Mouse (Mus musculus) E14TG2a.4 (cell line): Measurements from ENCODE around the gene Cptp.

Experiments
- CTCF ChIP-seq: conservative IDR thresholded peaks from 2 replicates; pipeline ENCODE4 v1.5.1; 2014; ENCODE audit warnings: low read length
- NANOG ChIP-seq: IDR thresholded peaks from 2 replicates; pipeline ENCODE4 v1.6.1; 2014; ENCODE audit warnings: borderline replicate concordance, low read length, mixed read lengths
- POU5F1 ChIP-seq: IDR thresholded peaks from 2 replicates; pipeline ENCODE4 v1.6.1; 2014; ENCODE audit warnings: low read length, borderline replicate concordance

DNA sequence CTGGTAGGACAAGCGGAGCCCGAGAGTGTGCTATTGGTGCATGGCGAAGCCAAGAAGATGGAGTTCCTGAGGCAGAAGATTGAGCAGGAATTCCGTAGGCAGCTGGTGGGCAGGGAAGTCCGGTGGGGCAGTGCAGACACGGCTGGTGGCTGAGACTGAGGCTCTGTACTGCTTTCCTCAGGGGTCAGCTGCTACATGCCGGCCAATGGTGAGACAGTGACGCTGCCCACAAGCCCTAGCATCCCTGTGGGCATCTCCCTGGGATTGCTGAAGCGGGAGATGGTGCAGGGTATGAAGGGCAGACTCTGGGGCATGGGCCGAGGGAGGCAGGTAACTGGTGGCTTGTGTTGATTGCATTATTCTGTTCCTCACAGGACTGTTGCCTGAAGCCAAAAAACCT, 18.4 kb upstream of the Cptp start:
- TF ChIP-seq CTCF, result no peak
- TF ChIP-seq POU5F1, result no peak
- TF ChIP-seq NANOG, result no peak
